ENCODE assay signal across 12 mouse cellular contexts in genomic region chr10:14511904-14512663, GRCm38 (mm10). TPM values are rescaled to one million over a fixed set of nuclear protein-coding genes. Genes with fewer than 3 reads are reported as not detected.
A peak's percentile ranks its signal among the peaks of the same experiment; 100 is the strongest.
DNase-seq lines count a peak whose midpoint lies in the region; ATAC-seq and TF ChIP-seq lines count a peak whose summit lies in the region.
"Had no signal": no experiment of that assay in that cellular context is flagged by ENCODE, and none has a peak within 500 bp of the region (broad histone marks: within the 10 kb centered on the region; RNA-seq: fewer than 3 reads in every experiment).

No protein-coding gene starts in this region.

- TF ChIP-seq EP300 in lung, postnatal 0 days (IDR thresholded peaks at IDR 0.05): no peak
- no peak for TF ChIP-seq EP300 in liver, postnatal 0 days (IDR thresholded peaks at IDR 0.05; ENCODE audit: low read depth)

- H3K36me3 ChIP-seq in lung, postnatal 0 days (ENCODE audit: insufficient read depth, low read length): no peaks in the 10 kb centered on the region
- H3K36me3 ChIP-seq in forebrain, embryonic 11.5 days (ENCODE audit: control insufficient read depth, insufficient read depth, low read length): no peaks in the 10 kb centered on the region
- H3K36me3 ChIP-seq in hindbrain, embryonic 14.5 days (replicated peaks; ENCODE audit: control insufficient read depth, insufficient read depth): no peaks in the 10 kb centered on the region
- H3K36me3 ChIP-seq in midbrain, postnatal 0 days (ENCODE audit: insufficient read depth, low read length): no peaks in the 10 kb centered on the region
- H3K36me3 ChIP-seq in liver, postnatal 0 days (replicated peaks; ENCODE audit: insufficient read depth, low read length): no peaks in the 10 kb centered on the region
- H3K36me3 ChIP-seq: liver, embryonic 12.5 days had no signal

- H3K9ac ChIP-seq in lung, postnatal 0 days (replicated peaks; ENCODE audit: low read depth): no peak overlapping the region
- H3K9ac ChIP-seq in forebrain, embryonic 11.5 days (ENCODE audit: low read length): no peak overlapping the region
- no peak overlapping the region for H3K9ac ChIP-seq in hindbrain, embryonic 14.5 days
- H3K9ac ChIP-seq in midbrain, postnatal 0 days (replicated peaks; ENCODE audit: low read length, poor library complexity, severe bottlenecking): no peak overlapping the region
- no peak overlapping the region for H3K9ac ChIP-seq in liver, postnatal 0 days (replicated peaks)
- H3K9ac ChIP-seq: liver, embryonic 12.5 days had no signal

- no peaks in the 10 kb centered on the region for H3K4me1 ChIP-seq in lung, postnatal 0 days (ENCODE audit: insufficient read depth, low read depth, low read length)
- H3K4me1 ChIP-seq in forebrain, embryonic 11.5 days (replicated peaks; ENCODE audit: control insufficient read depth, insufficient read depth, low read length): no peaks in the 10 kb centered on the region
- H3K4me1 ChIP-seq in hindbrain, embryonic 14.5 days (replicated peaks; ENCODE audit: control insufficient read depth, insufficient read depth, low read length): no peaks in the 10 kb centered on the region
- no peaks in the 10 kb centered on the region for H3K4me1 ChIP-seq in midbrain, postnatal 0 days (ENCODE audit: insufficient read depth, low read length)
- H3K4me1 ChIP-seq in liver, postnatal 0 days (ENCODE audit: insufficient read depth): no peaks in the 10 kb centered on the region
- H3K4me1 ChIP-seq: liver, embryonic 12.5 days had no signal

- no peak for TF ChIP-seq CTCF in lung, postnatal 0 days (IDR thresholded peaks at IDR 0.05)
- TF ChIP-seq CTCF in midbrain, postnatal 0 days (IDR thresholded peaks at IDR 0.05): no peak
- no peak for TF ChIP-seq CTCF in liver, postnatal 0 days (IDR thresholded peaks at IDR 0.05; ENCODE audit: low read depth)

- H3K9me3 ChIP-seq in lung, postnatal 0 days (ENCODE audit: low read length): no peaks in the 10 kb centered on the region
- H3K9me3 ChIP-seq in forebrain, embryonic 11.5 days (ENCODE audit: control insufficient read depth, low read length): no peaks in the 10 kb centered on the region
- no peaks in the 10 kb centered on the region for H3K9me3 ChIP-seq in hindbrain, embryonic 14.5 days (ENCODE audit: control insufficient read depth, low read length)
- H3K9me3 ChIP-seq in midbrain, postnatal 0 days (ENCODE audit: low read length): no peaks in the 10 kb centered on the region
- no peaks in the 10 kb centered on the region for H3K9me3 ChIP-seq in liver, postnatal 0 days (ENCODE audit: low read length)
- H3K9me3 ChIP-seq: liver, embryonic 12.5 days had no signal

- no peak for ATAC-seq in lung, postnatal 0 days
- ATAC-seq in forebrain, embryonic 11.5 days (replicated peaks; ENCODE audit: low FRiP score): peak; percentile 84
- ATAC-seq in hindbrain, embryonic 14.5 days (ENCODE audit: low FRiP score): peak; percentile 77; the same call in 1 of the 2 replicates
- ATAC-seq in midbrain, postnatal 0 days (ENCODE audit: low FRiP score): peak; percentile 20; the same call in 1 of the 2 replicates
- no peak for ATAC-seq in liver, postnatal 0 days
- ATAC-seq: inflammation-experienced regulatory T-cells, adult 6 months; liver, embryonic 12.5 days had no signal

- peak; percentile 28 for DNase-seq in lung, postnatal 0 days (ENCODE audit: low spot score)
- no peak for DNase-seq in lung, postnatal 25 days (ENCODE audit: low spot score)
- peak; percentile 51 for DNase-seq in forebrain, embryonic 11.5 days (ENCODE audit: low spot score)
- DNase-seq in hindbrain, embryonic 14.5 days (ENCODE audit: low spot score): no peak
- no peak for DNase-seq in midbrain, postnatal 0 days (ENCODE audit: low spot score)
- DNase-seq in testis, postnatal 10 days (ENCODE audit: low spot score): no peak
- DNase-seq in heart, postnatal 10 days: no peak
- DNase-seq in liver, postnatal 0 days: no peak
- DNase-seq: heart, adult 18-20 months; kidney, postnatal 36 days had no signal

- intact Hi-C loops in heart, postnatal 10 days (cut with DNase I): no loop called here

- 59% methylated on average over 2 of the region's 2 CpGs for WGBS in lung, postnatal 0 days
- WGBS in forebrain, embryonic 11.5 days: 9% methylated on average over 2 of the region's 2 CpGs
- WGBS in hindbrain, embryonic 14.5 days: 12% methylated on average over 2 of the region's 2 CpGs
- WGBS in midbrain, postnatal 0 days: 17% methylated on average over 2 of the region's 2 CpGs
- WGBS in liver, postnatal 0 days (ENCODE audit: insufficient replicate concordance): 75% methylated on average over 2 of the region's 2 CpGs

- H3K4me3 ChIP-seq in lung, postnatal 0 days (ENCODE audit: low read depth, low read length): no peak overlapping the region
- no peak overlapping the region for H3K4me3 ChIP-seq in forebrain, embryonic 11.5 days (ENCODE audit: low read depth, low read length)
- no peak overlapping the region for H3K4me3 ChIP-seq in hindbrain, embryonic 14.5 days (replicated peaks; ENCODE audit: low read length)
- no peak overlapping the region for H3K4me3 ChIP-seq in midbrain, postnatal 0 days (ENCODE audit: low read depth, low read length)
- no peak overlapping the region for H3K4me3 ChIP-seq in liver, postnatal 0 days (ENCODE audit: low read depth, low read length)
- H3K4me3 ChIP-seq: liver, embryonic 12.5 days had no signal

- H3K27me3 ChIP-seq in lung, postnatal 0 days (replicated peaks; ENCODE audit: insufficient read depth, low read length): no peaks in the 10 kb centered on the region
- H3K27me3 ChIP-seq in forebrain, embryonic 11.5 days (ENCODE audit: control insufficient read depth, insufficient read depth, low read length): no peaks in the 10 kb centered on the region
- no peaks in the 10 kb centered on the region for H3K27me3 ChIP-seq in hindbrain, embryonic 14.5 days (ENCODE audit: control insufficient read depth, insufficient read depth, low read length)
- no peaks in the 10 kb centered on the region for H3K27me3 ChIP-seq in midbrain, postnatal 0 days (ENCODE audit: insufficient read depth, low read length)
- no peaks in the 10 kb centered on the region for H3K27me3 ChIP-seq in liver, postnatal 0 days (ENCODE audit: insufficient read depth, low read length)
- H3K27me3 ChIP-seq: liver, embryonic 12.5 days had no signal

- H3K27ac ChIP-seq in lung, postnatal 0 days (ENCODE audit: low read length): no peak overlapping the region
- H3K27ac ChIP-seq in forebrain, embryonic 11.5 days (ENCODE audit: low read depth, low read length): no peak overlapping the region
- H3K27ac ChIP-seq in hindbrain, embryonic 14.5 days: no peak overlapping the region
- H3K27ac ChIP-seq in midbrain, postnatal 0 days (ENCODE audit: low read depth, low read length): no peak overlapping the region
- no peak overlapping the region for H3K27ac ChIP-seq in liver, postnatal 0 days (ENCODE audit: low read depth)
- H3K27ac ChIP-seq: liver, embryonic 12.5 days had no signal

- H3K4me2 ChIP-seq in lung, postnatal 0 days (replicated peaks; ENCODE audit: low read depth, low read length): no peak overlapping the region
- H3K4me2 ChIP-seq in forebrain, embryonic 11.5 days (ENCODE audit: low read depth, low read length, severe bottlenecking): no peak overlapping the region
- H3K4me2 ChIP-seq in hindbrain, embryonic 14.5 days (replicated peaks): no peak overlapping the region
- H3K4me2 ChIP-seq in midbrain, postnatal 0 days (ENCODE audit: low read depth, low read length, poor library complexity, severe bottlenecking): no peak overlapping the region
- no peak overlapping the region for H3K4me2 ChIP-seq in liver, postnatal 0 days (ENCODE audit: low read depth, low read length)
- H3K4me2 ChIP-seq: liver, embryonic 12.5 days had no signal

RNA-seq across cellular contexts. Expression of gene Adgrg6, which starts 33.4 kb away (rescaled TPM):
- 22.1 and 28.3 TPM in 2 replicates for polyA plus RNA-seq in lung, postnatal 0 days (2015; fragmentation: Nextera tagmentation; extraction: Ambion mirVana)
- 0.87 and 1.7 TPM in 2 replicates for polyA plus RNA-seq in forebrain, embryonic 11.5 days (2014; fragmentation: Nextera tagmentation; extraction: Ambion mirVana)
- polyA plus RNA-seq in hindbrain, embryonic 14.5 days (2014; fragmentation: Nextera tagmentation; extraction: Ambion mirVana): 3.3 and 3.4 TPM in 2 replicates
- total RNA-seq in midbrain, postnatal 0 days (2014; rRNA removed): 3.0 and 5.5 TPM in 2 replicates
- 0.86 and 1.6 TPM in 2 replicates for polyA plus RNA-seq in midbrain, postnatal 0 days (2015; fragmentation: Nextera tagmentation; extraction: Ambion mirVana)
- total RNA-seq in heart, postnatal 10 days (2021): 1 to 10 TPM; 3.8 to 4.3 TPM
- 0.30 and 0.39 TPM in 2 replicates for polyA plus RNA-seq in liver, postnatal 0 days (2015; fragmentation: Nextera tagmentation; extraction: Ambion mirVana)

Comparison
In these comparisons a context has a peak if more than half of its experiments do, and no peak if none do; other contexts are left out.
1. DNase-seq: peak in lung, postnatal 0 days (single experiment) and forebrain, embryonic 11.5 days (single experiment); none in lung, postnatal 25 days (single experiment), hindbrain, embryonic 14.5 days (single experiment), midbrain, postnatal 0 days (single experiment), testis, postnatal 10 days (single experiment), heart, postnatal 10 days (0 of 2) and liver, postnatal 0 days (single experiment).
2. ATAC-seq: peak in forebrain, embryonic 11.5 days (single experiment), hindbrain, embryonic 14.5 days (single experiment) and midbrain, postnatal 0 days (single experiment); none in lung, postnatal 0 days (single experiment) and liver, postnatal 0 days (single experiment).